Mouse (Mus musculus) MEL (cell line): ENCODE results near the gene Kat7. TPM values are rescaled to one million over a fixed set of nuclear protein-coding genes. Genes with fewer than 3 reads are reported as not detected.

Experiments
- DNase-seq: peaks from one replicate; pipeline ENCODE4 v3.0.0; 2011; ENCODE audit warnings: low read depth, low spot score
- H3K27ac ChIP-seq: 2 replicates; pipeline ENCODE4 v1.5.1; 2012; ENCODE audit warnings: low read depth, mild to moderate bottlenecking, control low read depth, low read length, moderate library complexity; ENCODE audit not compliant: control insufficient read depth
- H3K27me3 ChIP-seq, 2 experiments: fragments of 150-350 bp in 1 of 2; sonication (generic) in 1 of 2; 2 replicates each; pipeline ENCODE4 v1.6.1; 2012; ENCODE audit warnings: low read length in 2 of 2, mild to moderate bottlenecking in 2 of 2, improper control_type of control experiment in 1 of 2, moderate library complexity in 1 of 2; ENCODE audit not compliant: insufficient read depth in 2 of 2, control insufficient read depth in 1 of 2
- H3K36me3 ChIP-seq, 2 experiments: 2 replicates each; pipeline ENCODE4 v1.6.1; 2012 to 2014; ENCODE audit warnings: low read length in 2 of 2, improper control_type of control experiment in 1 of 2, inconsistent platforms in 1 of 2, mild to moderate bottlenecking in 1 of 2; ENCODE audit not compliant: insufficient read depth in 2 of 2, control insufficient read depth in 1 of 2
- H3K4me1 ChIP-seq, 2 experiments: fragments of 150-350 bp in 1 of 2; sonication (generic) in 1 of 2; 2 replicates each; pipeline ENCODE4 v1.6.1; 2012; ENCODE audit warnings: low read length in 2 of 2, improper control_type of control experiment in 1 of 2, mild to moderate bottlenecking in 1 of 2; ENCODE audit not compliant: insufficient read depth in 2 of 2, control insufficient read depth in 1 of 2
- H3K4me3 ChIP-seq, 2 experiments: fragments of 150-350 bp in 1 of 2; sonication (generic) in 1 of 2; 2 replicates each; pipeline ENCODE4 v1.5.1; 2012; ENCODE audit warnings: low read depth in 2 of 2, low read length in 2 of 2, mild to moderate bottlenecking in 2 of 2, moderate library complexity in 2 of 2, control low read depth in 1 of 2, improper control_type of control experiment in 1 of 2; ENCODE audit not compliant: control insufficient read depth in 1 of 2, insufficient read depth in 1 of 2
- H3K79me2 ChIP-seq: 2 replicates; pipeline ENCODE4 v1.6.1; 2012; ENCODE audit warnings: mild to moderate bottlenecking, low read length, moderate library complexity; ENCODE audit not compliant: control insufficient read depth, poor library complexity, insufficient read depth
- H3K9ac ChIP-seq: 2 replicates; pipeline ENCODE4 v1.6.1; 2012; ENCODE audit warnings: low read depth, mild to moderate bottlenecking, control low read depth, low read length, moderate library complexity; ENCODE audit not compliant: control insufficient read depth, poor library complexity, severe bottlenecking
- H3K9me3 ChIP-seq: fragments of 150-350 bp; sonication (generic); replicated peaks from 2 replicates; pipeline ENCODE4 v1.6.1; 2012; ENCODE audit warnings: mild to moderate bottlenecking, low read length, improper control_type of control experiment, moderate library complexity; ENCODE audit not compliant: insufficient read depth
- BHLHE40 ChIP-seq: IDR thresholded peaks from 2 replicates; pipeline ENCODE4 v1.6.1; 2012; ENCODE audit warnings: low read depth, mild to moderate bottlenecking, inconsistent platforms, low read length, improper control_type of control experiment, borderline replicate concordance
- CHD2 ChIP-seq: IDR thresholded peaks from 2 replicates; pipeline ENCODE4 v1.6.1; 2011; ENCODE audit warnings: low read length, improper control_type of control experiment
- CTCF ChIP-seq, 3 experiments: IDR thresholded peaks in 2 of 3; conservative IDR thresholded peaks in 1 of 3; 2 replicates each; pipeline ENCODE4 v1.5.1; 2011 to 2012; ENCODE audit warnings: low read length in 3 of 3, low read depth in 2 of 3, mild to moderate bottlenecking in 2 of 3, improper control_type of control experiment in 1 of 3, inconsistent platforms in 1 of 3, mixed read lengths in 1 of 3, moderate library complexity in 1 of 3; ENCODE audit not compliant: control insufficient read depth in 1 of 3, insufficient read depth in 1 of 3, poor library complexity in 1 of 3, severe bottlenecking in 1 of 3
- E2F4 ChIP-seq: IDR thresholded peaks from 2 replicates; pipeline ENCODE4 v1.6.1; 2011; ENCODE audit warnings: low read depth, low read length, improper control_type of control experiment, borderline replicate concordance
- KAT2A ChIP-seq: conservative IDR thresholded peaks from 2 replicates; pipeline ENCODE4 v1.6.1; 2012; ENCODE audit warnings: low read depth, low read length, improper control_type of control experiment, inconsistent platforms
- MAFK ChIP-seq: IDR thresholded peaks from 2 replicates; pipeline ENCODE4 v1.6.1; 2011; ENCODE audit warnings: low read depth, mild to moderate bottlenecking, low read length, improper control_type of control experiment, borderline replicate concordance
- MAX ChIP-seq: IDR thresholded peaks from 2 replicates; pipeline ENCODE4 v1.6.1; 2011; ENCODE audit warnings: low read length, improper control_type of control experiment
- MAZ ChIP-seq: IDR thresholded peaks from 2 replicates; pipeline ENCODE4 v1.6.1; 2012; ENCODE audit warnings: low read depth, mild to moderate bottlenecking, inconsistent platforms, low read length, improper control_type of control experiment
- MEF2A ChIP-seq: IDR thresholded peaks from 2 replicates; pipeline ENCODE4 v1.6.1; 2014; ENCODE audit warnings: low read depth, mild to moderate bottlenecking, inconsistent platforms, low read length, improper control_type of control experiment; ENCODE audit not compliant: poor library complexity, insufficient replicate concordance, severe bottlenecking; ENCODE audit errors: extremely low read depth
- MXI1 ChIP-seq: IDR thresholded peaks from 2 replicates; pipeline ENCODE4 v1.6.1; 2011; ENCODE audit warnings: mild to moderate bottlenecking, low read depth, low read length, improper control_type of control experiment
- MYB ChIP-seq: IDR thresholded peaks from 2 replicates; pipeline ENCODE4 v1.6.1; 2011; ENCODE audit warnings: mild to moderate bottlenecking, low read depth, low read length, improper control_type of control experiment
- NRF1 ChIP-seq: IDR thresholded peaks from 2 replicates; pipeline ENCODE4 v1.6.1; 2014; ENCODE audit warnings: low read depth, mild to moderate bottlenecking, inconsistent platforms, low read length, improper control_type of control experiment, moderate library complexity; ENCODE audit not compliant: poor library complexity, insufficient read depth, severe bottlenecking
- POLR2A ChIP-seq, 2 experiments: IDR thresholded peaks; 2 replicates each; pipeline ENCODE4 v1.6.1; 2011 to 2012; ENCODE audit warnings: low read length in 2 of 2, mild to moderate bottlenecking in 2 of 2, control low read depth in 1 of 2, improper control_type of control experiment in 1 of 2, low read depth in 1 of 2, moderate library complexity in 1 of 2; ENCODE audit not compliant: control insufficient read depth in 1 of 2, insufficient read depth in 1 of 2, poor library complexity in 1 of 2
- RAD21 ChIP-seq: IDR thresholded peaks from 2 replicates; pipeline ENCODE4 v1.6.1; 2011; ENCODE audit warnings: mild to moderate bottlenecking, low read depth, low read length, improper control_type of control experiment
- RCOR1 ChIP-seq: IDR thresholded peaks from 2 replicates; pipeline ENCODE4 v1.6.1; 2012; ENCODE audit warnings: low read depth, mild to moderate bottlenecking, inconsistent platforms, low read length, improper control_type of control experiment
- SMC3 ChIP-seq: IDR thresholded peaks from 2 replicates; pipeline ENCODE4 v1.6.1; 2011; ENCODE audit warnings: low read depth, low read length, improper control_type of control experiment
- TBP ChIP-seq: IDR thresholded peaks from 2 replicates; pipeline ENCODE4 v1.8.0; 2011; ENCODE audit warnings: low read depth, low read length, improper control_type of control experiment
- TCF12 ChIP-seq: IDR thresholded peaks from 2 replicates; pipeline ENCODE4 v1.6.1; 2014; ENCODE audit warnings: low read depth, mild to moderate bottlenecking, inconsistent platforms, low read length, improper control_type of control experiment, moderate library complexity
- ZC3H11A ChIP-seq: IDR thresholded peaks from 2 replicates; pipeline ENCODE4 v1.6.1; 2012; ENCODE audit warnings: low read depth, mild to moderate bottlenecking, inconsistent platforms, low read length, improper control_type of control experiment
- ZKSCAN1 ChIP-seq: IDR thresholded peaks from 2 replicates; pipeline ENCODE4 v1.6.1; 2012; ENCODE audit warnings: low read depth, mild to moderate bottlenecking, inconsistent platforms, low read length, improper control_type of control experiment, moderate library complexity
- ZNF384 ChIP-seq: IDR thresholded peaks from 2 replicates; pipeline ENCODE4 v1.6.1; 2012; ENCODE audit warnings: low read depth, mild to moderate bottlenecking, inconsistent platforms, low read length, improper control_type of control experiment
- polyA plus RNA-seq, 2 experiments: library from polyadenylated mRNA; stranded (reverse) in 1 of 2; unstranded in 1 of 2; fragments of >175 nt in 1 of 2; fragments of >200 nt in 1 of 2; gene quantifications; 2 replicates each; pipeline versions ENCODE4 v1.2.1 to v1.2.4; 2012; ENCODE audit warnings: low replicate concordance in 2 of 2, low read depth in 1 of 2; ENCODE audit not compliant: insufficient read length in 2 of 2, insufficient read depth in 1 of 2, missing spikeins in 1 of 2
- total RNA-seq: library from RNA; depleted of rRNA; stranded (reverse); fragments of 300-350 nt; gene quantifications from 2 replicates; pipeline ENCODE4 v1.2.3, GENCODE M21; 2012

The Kat7 gene
- total and polyA plus RNA-seq, 3 experiments, result 81.4 to 100 (median 95.4) TPM

DNA sequence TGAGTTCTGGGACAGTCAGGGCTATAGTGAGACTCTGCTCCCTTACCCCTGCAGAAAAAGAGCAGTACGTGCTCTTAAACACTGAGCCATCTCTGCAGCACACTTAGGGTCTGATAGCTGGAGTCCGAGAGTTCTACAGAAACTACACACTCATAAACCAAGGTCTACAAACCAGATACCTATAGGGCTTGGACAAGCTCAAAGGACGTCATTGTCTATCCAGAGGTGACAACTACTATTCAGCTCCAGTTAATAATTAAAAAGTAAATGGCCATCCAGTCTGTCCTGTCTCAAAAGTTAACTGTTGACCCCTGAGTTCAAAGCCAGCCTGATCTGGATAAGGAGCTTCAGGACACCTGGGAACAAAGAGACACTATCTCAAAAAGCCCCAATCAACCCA lies 8.3 kb downstream of the Kat7 start:
- no peak overlapping the region for H3K27ac ChIP-seq
- H3K9ac ChIP-seq, result no peak overlapping the region
- no peaks in the 10 kb centered on the region for H3K27me3 ChIP-seq
- no peaks in the 10 kb centered on the region for H3K9me3 ChIP-seq
- no peak for TF ChIP-seq TBP
- no peak for TF ChIP-seq ZKSCAN1
- no peak for TF ChIP-seq MXI1
- TF ChIP-seq MAFK, result no peak
- no peak for TF ChIP-seq MAZ
- TF ChIP-seq MAX, result no peak
- no peak for TF ChIP-seq POLR2A (IDR thresholded peaks at IDR 0.05; ENCODE audit: control insufficient read depth in 1 of 2, insufficient read depth in 1 of 2, low read depth in 1 of 2, low read length in 2 of 2, poor library complexity in 1 of 2)
- no peak for TF ChIP-seq E2F4
- TF ChIP-seq MYB, result no peak
- TF ChIP-seq KAT2A, result no peak
- no peak for TF ChIP-seq SMC3
- no peak for TF ChIP-seq MEF2A
- TF ChIP-seq ZC3H11A, result no peak
- no peak for TF ChIP-seq CHD2
- TF ChIP-seq TCF12, result no peak
- TF ChIP-seq BHLHE40, result no peak
- peaks cover 18% of the 10 kb centered on the region for H3K79me2 ChIP-seq
- no peak for DNase-seq
- H3K4me3 ChIP-seq, result no peak overlapping the region
- no peaks in the 10 kb centered on the region for H3K4me1 ChIP-seq
- peaks cover 0 to 64% of the 10 kb centered on the region in 2 experiments for H3K36me3 ChIP-seq

DNA sequence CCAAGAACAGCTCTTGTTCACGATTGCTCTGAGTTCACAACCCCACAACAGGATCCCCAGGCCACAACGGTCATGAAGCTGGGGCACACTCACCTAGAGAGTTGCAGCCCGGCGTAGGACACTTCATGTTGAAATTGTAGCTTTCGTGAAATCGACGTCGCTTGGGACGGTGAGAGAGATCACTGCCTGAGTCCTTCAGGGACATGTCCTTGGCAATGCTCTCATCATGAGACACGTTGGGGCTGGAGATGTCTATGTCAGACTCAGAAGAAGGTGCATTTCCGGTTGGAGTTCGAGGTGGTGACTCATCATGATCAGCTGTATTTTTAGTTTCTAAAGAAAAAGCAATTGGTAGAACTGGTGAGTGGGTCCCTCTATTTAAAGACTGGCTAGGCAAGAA lies 10.2 kb downstream of the Kat7 start:
- no peak overlapping the region for H3K9ac ChIP-seq
- no peaks in the 10 kb centered on the region for H3K9me3 ChIP-seq
- H3K4me1 ChIP-seq, result no peaks in the 10 kb centered on the region
- H3K4me3 ChIP-seq, result no peak overlapping the region
- H3K27ac ChIP-seq, result no peak overlapping the region
- H3K79me2 ChIP-seq, result peaks cover 4% of the 10 kb centered on the region; the same call in 1 of the 2 replicates
- TF ChIP-seq TCF12, result no peak
- peaks cover 0 to 61% of the 10 kb centered on the region in 2 experiments; a peak in 3 of 4 replicates for H3K36me3 ChIP-seq
- DNase-seq, result no peak
- no peaks in the 10 kb centered on the region for H3K27me3 ChIP-seq

DNA sequence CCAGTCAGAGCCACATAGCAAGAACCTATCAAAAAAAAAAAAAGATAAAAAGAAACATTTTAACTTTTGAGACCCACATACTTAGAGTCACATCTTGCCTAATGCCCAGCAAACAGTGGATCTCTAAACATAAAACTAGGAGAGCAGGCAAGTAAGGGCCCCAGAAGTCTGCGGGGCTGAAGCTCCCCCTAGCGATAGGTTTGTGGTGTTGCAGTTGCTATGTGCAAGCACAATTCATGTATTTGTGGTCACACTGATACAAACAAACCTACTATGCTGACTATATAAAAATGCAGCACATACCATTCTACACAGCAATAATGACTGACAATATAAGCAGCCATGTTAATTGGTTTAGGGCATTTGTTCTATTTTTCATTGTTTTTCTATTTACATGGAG lies 11.9 kb downstream of the Kat7 start:
- Histone ChIP-seq H3K9me3 (no peaks in the 10 kb centered on the region), H3K4me3 (no peak overlapping the region), H3K27me3 (no peaks in the 10 kb centered on the region), H3K4me1 (no peaks in the 10 kb centered on the region; a peak in 1 of 4 replicates), H3K79me2 (0 out of 2 replicates have a peak, but pooled peaks cover 2% of the 10 kb centered on the region), H3K9ac (no peak overlapping the region), H3K27ac (no peak overlapping the region)
- TF ChIP-seq NRF1 (no peak), ZNF384 (peak; percentile 23; the same call in 1 of the 2 replicates), SMC3 (peak; percentile 53), RAD21 (peak; percentile 44), MAX (no peak), ZKSCAN1 (peak; percentile 85), RCOR1 (no peak), CTCF (IDR thresholded peaks at IDR 0.05 in 2 of 3, conservative IDR thresholded peaks at IDR 0.05 in 1 of 3; ENCODE audit: control insufficient read depth in 1 of 3, insufficient read depth in 1 of 3, low read depth in 2 of 3, low read length in 3 of 3, poor library complexity in 1 of 3, severe bottlenecking in 1 of 3) (peak; percentile 89 to 98 (median 94))
- TF ChIP-seq, all 39 proteins: peak for 5
- H3K36me3 ChIP-seq, result peaks cover 6 to 58% of the 10 kb centered on the region in 2 experiments
- peak; percentile 81 for DNase-seq
